Mouse (Mus musculus): ENCODE measurements around the gene A230050P20Rik. TPM values are rescaled to one million over a fixed set of nuclear protein-coding genes. Genes with fewer than 3 reads are reported as not detected.
A peak's percentile ranks its signal among the peaks of the same experiment; 100 is the strongest.

Gene A230050P20Rik
- total and polyA plus RNA-seq, 2 experiments from 2014 or later = 19.6 to 22.1 TPM

GRCm38 (mm10) chr9:20837184-20837947 is 31.1 kb upstream of the A230050P20Rik start:
- no peaks in the 10 kb centered on the region for H3K9me3 ChIP-seq (ENCODE audit: low read length)
- H3K4me3 ChIP-seq (ENCODE audit: low read depth, low read length) = no peak overlapping the region
- DNase-seq = no peak
- H3K27me3 ChIP-seq (ENCODE audit: insufficient read depth, low read length) = no peaks in the 10 kb centered on the region
- ATAC-seq = no peak
- H3K27ac ChIP-seq (ENCODE audit: low read depth, low read length) = no peak overlapping the region
- H3K9ac ChIP-seq = no peak overlapping the region
- H3K4me2 ChIP-seq (ENCODE audit: low read depth) = no peak overlapping the region
- no peaks in the 10 kb centered on the region for H3K36me3 ChIP-seq (ENCODE audit: insufficient read depth)
- no peak for TF ChIP-seq CTCF (IDR thresholded peaks at IDR 0.05; ENCODE audit: low read depth)
- H3K4me1 ChIP-seq (ENCODE audit: insufficient read depth) = no peaks in the 10 kb centered on the region
- 75% methylated on average over 9 of the region's 9 CpGs for WGBS

GRCm38 (mm10) chr9:20838931-20839330 is 29.5 kb upstream of the A230050P20Rik start:
- Histone ChIP-seq H3K4me1 (ENCODE audit: insufficient read depth) (no peaks in the 10 kb centered on the region), H3K27ac (ENCODE audit: low read depth, low read length) (no peak overlapping the region), H3K27me3 (ENCODE audit: insufficient read depth, low read length) (no peaks in the 10 kb centered on the region), H3K4me3 (ENCODE audit: low read depth, low read length) (no peak overlapping the region), H3K36me3 (ENCODE audit: insufficient read depth) (no peaks in the 10 kb centered on the region), H3K9me3 (ENCODE audit: low read length) (no peaks in the 10 kb centered on the region), H3K9ac (no peak overlapping the region), H3K4me2 (ENCODE audit: low read depth) (no peak overlapping the region)
- DNase-seq (no peak), ATAC-seq (no peak)
- 48% methylated on average over 6 of the region's 6 CpGs for WGBS
- no peak for TF ChIP-seq CTCF (IDR thresholded peaks at IDR 0.05; ENCODE audit: low read depth)

- H3K4me3 ChIP-seq (ENCODE audit: low read depth, low read length) = no peak overlapping the region
- no peak for DNase-seq
- no peak overlapping the region for H3K4me2 ChIP-seq (ENCODE audit: low read depth)
- no peaks in the 10 kb centered on the region for H3K9me3 ChIP-seq (ENCODE audit: low read length)
- H3K27ac ChIP-seq (ENCODE audit: low read depth, low read length) = no peak overlapping the region
- no peaks in the 10 kb centered on the region for H3K4me1 ChIP-seq (ENCODE audit: insufficient read depth)
- H3K27me3 ChIP-seq (ENCODE audit: insufficient read depth, low read length) = no peaks in the 10 kb centered on the region
- H3K36me3 ChIP-seq (ENCODE audit: insufficient read depth) = no peaks in the 10 kb centered on the region
- no peak overlapping the region for H3K9ac ChIP-seq
- no peak for ATAC-seq
- WGBS = 63% methylated on average over 4 of the region's 4 CpGs
- no peak for TF ChIP-seq CTCF (IDR thresholded peaks at IDR 0.05; ENCODE audit: low read depth)
These were observed 26.2 kb upstream of the A230050P20Rik start for GRCm38 (mm10) chr9:20842211-20842610.

GRCm38 (mm10) chr9:20842670-20843069 is 25.8 kb upstream of the A230050P20Rik start:
- Histone ChIP-seq H3K36me3 (ENCODE audit: insufficient read depth) (no peaks in the 10 kb centered on the region), H3K9me3 (ENCODE audit: low read length) (no peaks in the 10 kb centered on the region), H3K9ac (no peak overlapping the region), H3K4me1 (ENCODE audit: insufficient read depth) (no peaks in the 10 kb centered on the region), H3K27ac (ENCODE audit: low read depth, low read length) (no peak overlapping the region), H3K4me3 (ENCODE audit: low read depth, low read length) (no peak overlapping the region), H3K27me3 (ENCODE audit: insufficient read depth, low read length) (no peaks in the 10 kb centered on the region), H3K4me2 (ENCODE audit: low read depth) (no peak overlapping the region)
- 40% methylated on average over 2 of the region's 2 CpGs for WGBS
- peak; percentile 71 for TF ChIP-seq CTCF (IDR thresholded peaks at IDR 0.05; ENCODE audit: low read depth)
- DNase-seq (peak; percentile 31), ATAC-seq (no peak)

- TF ChIP-seq CTCF (IDR thresholded peaks at IDR 0.05; ENCODE audit: low read depth) = no peak
- no peak overlapping the region for H3K4me2 ChIP-seq (ENCODE audit: low read depth)
- no peaks in the 10 kb centered on the region for H3K36me3 ChIP-seq (ENCODE audit: insufficient read depth)
- no peak overlapping the region for H3K27ac ChIP-seq (ENCODE audit: low read depth, low read length)
- no peaks in the 10 kb centered on the region for H3K9me3 ChIP-seq (ENCODE audit: low read length)
- WGBS = 88% methylated on average over 2 of the region's 2 CpGs
- no peaks in the 10 kb centered on the region for H3K27me3 ChIP-seq (ENCODE audit: insufficient read depth, low read length)
- DNase-seq (no peak), ATAC-seq (no peak)
- no peak overlapping the region for H3K9ac ChIP-seq
- no peak overlapping the region for H3K4me3 ChIP-seq (ENCODE audit: low read depth, low read length)
- no peaks in the 10 kb centered on the region for H3K4me1 ChIP-seq (ENCODE audit: insufficient read depth)
These were observed 18.3 kb upstream of the A230050P20Rik start for GRCm38 (mm10) chr9:20850179-20850578.

- no peak overlapping the region for H3K27ac ChIP-seq (ENCODE audit: low read depth, low read length)
- no peaks in the 10 kb centered on the region for H3K9me3 ChIP-seq (ENCODE audit: low read length)
- no peak overlapping the region for H3K4me2 ChIP-seq (ENCODE audit: low read depth)
- 13% methylated on average over 6 of the region's 6 CpGs for WGBS
- no peak overlapping the region for H3K4me3 ChIP-seq (ENCODE audit: low read depth, low read length)
- no peak overlapping the region for H3K9ac ChIP-seq
- no peak for TF ChIP-seq CTCF (IDR thresholded peaks at IDR 0.05; ENCODE audit: low read depth)
- ATAC-seq (no peak), DNase-seq (no peak)
- no peaks in the 10 kb centered on the region for H3K36me3 ChIP-seq (ENCODE audit: insufficient read depth)
- no peaks in the 10 kb centered on the region for H3K27me3 ChIP-seq (ENCODE audit: insufficient read depth, low read length)
- no peaks in the 10 kb centered on the region for H3K4me1 ChIP-seq (ENCODE audit: insufficient read depth)
These were observed 11.3 kb upstream of the A230050P20Rik start for GRCm38 (mm10) chr9:20857131-20857530.

- Histone ChIP-seq H3K4me2 (ENCODE audit: low read depth) (no peak overlapping the region), H3K27me3 (ENCODE audit: insufficient read depth, low read length) (0 out of 2 replicates have a peak, but pooled peaks cover 3% of the 10 kb centered on the region), H3K9ac (no peak overlapping the region), H3K4me1 (ENCODE audit: insufficient read depth) (no peaks in the 10 kb centered on the region), H3K36me3 (ENCODE audit: insufficient read depth) (no peaks in the 10 kb centered on the region), H3K27ac (ENCODE audit: low read depth, low read length) (no peak overlapping the region), H3K4me3 (ENCODE audit: low read depth, low read length) (no peak overlapping the region), H3K9me3 (ENCODE audit: low read length) (no peaks in the 10 kb centered on the region)
- 50% methylated on average over 6 of the region's 6 CpGs for WGBS
- ATAC-seq = no peak
- TF ChIP-seq CTCF (IDR thresholded peaks at IDR 0.05; ENCODE audit: low read depth) = peak; percentile 5; the same call in 1 of the 2 replicates
- DNase-seq = no peak
These were observed 8.5 kb upstream of the A230050P20Rik start for GRCm38 (mm10) chr9:20859926-20860325.
